Comparison of ENCODE assay signal across 11 mouse cellular contexts in the genomic region with DNA sequence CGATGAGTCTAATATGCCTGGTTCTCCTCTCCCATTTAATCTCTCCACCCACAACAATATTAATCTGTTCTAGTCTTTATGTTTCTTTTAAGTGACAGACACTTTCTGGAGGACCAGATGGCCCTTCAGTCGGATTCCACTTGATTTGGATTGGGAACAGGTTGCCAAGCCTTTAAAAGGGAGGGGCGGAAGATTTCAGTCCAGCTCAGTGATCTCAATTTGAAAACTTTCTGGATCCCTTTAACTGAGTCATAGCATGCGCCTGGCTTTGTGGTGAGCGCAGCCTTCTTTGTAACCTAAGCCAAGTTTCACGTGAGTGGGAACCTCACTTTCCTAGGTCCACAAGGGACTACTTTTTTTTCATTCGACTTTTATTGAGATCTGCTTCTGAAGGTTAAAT. TPM values are rescaled to one million over a fixed set of nuclear protein-coding genes. Genes with fewer than 3 reads are reported as not detected.
DNase-seq lines count a peak whose midpoint lies in the region; ATAC-seq and TF ChIP-seq lines count a peak whose summit lies in the region.
"Had no signal": no experiment of that assay in that cellular context is flagged by ENCODE, and none has a peak within 500 bp of the region (broad histone marks: within the 10 kb centered on the region; RNA-seq: fewer than 3 reads in every experiment).

No protein-coding gene starts in this region.

- H3K9ac ChIP-seq in forebrain, embryonic 13.5 days: no peak overlapping the region
- H3K9ac ChIP-seq in forebrain, embryonic 12.5 days: no peak overlapping the region
- no peak overlapping the region for H3K9ac ChIP-seq in limb, embryonic 14.5 days (ENCODE audit: low read depth, low read length, severe bottlenecking)

- no peak for TF ChIP-seq CTCF in left cerebral cortex, adult 2 months (IDR thresholded peaks at IDR 0.05)

- no peak for DNase-seq in left cerebral cortex, adult 2 months (ENCODE audit: extremely low spot score in 1 of 2, low spot score in 2 of 2)
- no peak for DNase-seq in left cerebral cortex, postnatal 14 days (ENCODE audit: low spot score in 2 of 2)
- peak; percentile 48 to 70 for DNase-seq in cerebellum, postnatal 10 days
- DNase-seq in limb, embryonic 14.5 days (ENCODE audit: low spot score): peak; percentile 27
- DNase-seq in urinary bladder, adult 18-20 months (ENCODE audit: low spot score in 2 of 2): no peak
- DNase-seq: gastrocnemius, postnatal 14 days; thymus, postnatal 25 days had no signal

- intact Hi-C loops in left cerebral cortex, adult 2 months (cut with DNase I): no loop called here
- intact Hi-C loops in left cerebral cortex, postnatal 14 days (cut with DNase I): no loop called here

- H3K4me1 ChIP-seq in forebrain, embryonic 13.5 days: peaks cover 49% of the 10 kb centered on the region
- H3K4me1 ChIP-seq in forebrain, embryonic 12.5 days: peaks cover 40% of the 10 kb centered on the region
- peaks cover 35% of the 10 kb centered on the region for H3K4me1 ChIP-seq in limb, embryonic 14.5 days (ENCODE audit: control insufficient read depth, insufficient read depth, low read length)

- no peak; the same call in 1 of the 2 replicates for ATAC-seq in forebrain, embryonic 13.5 days
- ATAC-seq in forebrain, embryonic 12.5 days (ENCODE audit: low FRiP score): no peak
- ATAC-seq in limb, embryonic 14.5 days (ENCODE audit: low FRiP score, low read depth): no peak

- no peak overlapping the region for H3K4me2 ChIP-seq in forebrain, embryonic 13.5 days
- no peak overlapping the region for H3K4me2 ChIP-seq in forebrain, embryonic 12.5 days
- H3K4me2 ChIP-seq in limb, embryonic 14.5 days (replicated peaks; ENCODE audit: low read depth, low read length, severe bottlenecking): no peak overlapping the region

- H3K27me3 ChIP-seq in forebrain, embryonic 13.5 days: peaks cover 6% of the 10 kb centered on the region; the same call in 1 of the 2 replicates
- H3K27me3 ChIP-seq in forebrain, embryonic 12.5 days: peaks cover 11% of the 10 kb centered on the region
- peaks cover 13% of the 10 kb centered on the region; the same call in 1 of the 2 replicates for H3K27me3 ChIP-seq in limb, embryonic 14.5 days (ENCODE audit: control insufficient read depth, insufficient read depth, low read length)

- WGBS in forebrain, embryonic 13.5 days: 60% methylated on average over 7 of the region's 7 CpGs
- WGBS in forebrain, embryonic 12.5 days: 76% methylated on average over 7 of the region's 7 CpGs
- 45% methylated on average over 7 of the region's 7 CpGs for WGBS in limb, embryonic 14.5 days

- no peaks in the 10 kb centered on the region for H3K9me3 ChIP-seq in forebrain, embryonic 13.5 days (replicated peaks)
- H3K9me3 ChIP-seq in forebrain, embryonic 12.5 days: no peaks in the 10 kb centered on the region
- no peaks in the 10 kb centered on the region for H3K9me3 ChIP-seq in limb, embryonic 14.5 days (ENCODE audit: control insufficient read depth, low read length)

- no peak for TF ChIP-seq POLR2A in limb, embryonic 14.5 days (IDR thresholded peaks at IDR 0.05; ENCODE audit: borderline replicate concordance, extremely low read depth, insufficient read depth, insufficient read length)

- H3K36me3 ChIP-seq in forebrain, embryonic 13.5 days (ENCODE audit: poor library complexity, severe bottlenecking): no peaks in the 10 kb centered on the region
- no peaks in the 10 kb centered on the region for H3K36me3 ChIP-seq in forebrain, embryonic 12.5 days (replicated peaks)
- H3K36me3 ChIP-seq in limb, embryonic 14.5 days (ENCODE audit: control insufficient read depth, insufficient read depth, low read length): no peaks in the 10 kb centered on the region

- H3K4me3 ChIP-seq in forebrain, embryonic 13.5 days: no peak overlapping the region
- H3K4me3 ChIP-seq in forebrain, embryonic 12.5 days (replicated peaks): no peak overlapping the region
- H3K4me3 ChIP-seq in left cerebral cortex, adult 2 months: no peak overlapping the region
- H3K4me3 ChIP-seq in limb, embryonic 14.5 days (replicated peaks; ENCODE audit: low read length): no peak overlapping the region

- H3K27ac ChIP-seq in forebrain, embryonic 13.5 days: 0 out of 2 replicates have a peak overlapping the region, but pooled peaks have one; percentile 3
- H3K27ac ChIP-seq in forebrain, embryonic 12.5 days: no peak overlapping the region
- H3K27ac ChIP-seq in left cerebral cortex, adult 2 months: peak overlapping the region; percentile 32; the same call in 1 of the 2 replicates
- no peak overlapping the region for H3K27ac ChIP-seq in limb, embryonic 14.5 days (replicated peaks; ENCODE audit: low read depth, low read length)

RNA-seq across cellular contexts. Expression of a gene that starts 5.0 kb away (rescaled TPM):
- 48.4 and 48.7 TPM in 2 replicates for polyA plus RNA-seq in forebrain, embryonic 13.5 days (2015; fragmentation: Nextera tagmentation; extraction: Ambion mirVana)
- polyA plus RNA-seq in forebrain, embryonic 12.5 days (2016; fragmentation: Nextera tagmentation; extraction: Ambion mirVana): 35.3 and 38.2 TPM in 2 replicates
- total RNA-seq in left cerebral cortex, adult 2 months (2021): 100 to 1,000 TPM; 121 to 127 TPM
- total RNA-seq in left cerebral cortex, postnatal 14 days (2021): 100 to 1,000 TPM; 101 TPM
- 40.0 and 44.4 TPM in 2 replicates for polyA plus RNA-seq in limb, embryonic 14.5 days (2012; rRNA removed)
- 85.3 and 98.4 TPM in 2 replicates for polyA plus RNA-seq in limb, embryonic 14.5 days (2014; fragmentation: Nextera tagmentation; extraction: Ambion mirVana)
- total RNA-seq: common myeloid progenitor, adult 5-6 weeks; megakaryocyte-erythroid progenitor cell, adult 5-6 weeks had no signal

Comparison
In these comparisons a context has a peak if more than half of its experiments do, and no peak if none do; other contexts are left out.
1. H3K27ac ChIP-seq: peak in forebrain, embryonic 13.5 days (single experiment) and left cerebral cortex, adult 2 months (single experiment); none in forebrain, embryonic 12.5 days (single experiment) and limb, embryonic 14.5 days (single experiment).
2. DNase-seq: peak in cerebellum, postnatal 10 days (2 of 2) and limb, embryonic 14.5 days (single experiment); none in left cerebral cortex, adult 2 months (0 of 2), left cerebral cortex, postnatal 14 days (0 of 2) and urinary bladder, adult 18-20 months (0 of 2).